Mouse (Mus musculus) E14TG2a.4 (cell line): Measurements from ENCODE around the gene Syne1.

Source experiments
- CTCF ChIP-seq: conservative IDR thresholded peaks from 2 replicates; pipeline ENCODE4 v1.5.1; 2014; ENCODE audit warnings: low read length
- NANOG ChIP-seq: IDR thresholded peaks from 2 replicates; pipeline ENCODE4 v1.6.1; 2014; ENCODE audit warnings: borderline replicate concordance, low read length, mixed read lengths

GRCm38 (mm10) chr10:4993802-4994201, 557.5 kb downstream of the Syne1 start:
- TF ChIP-seq CTCF (no peak), NANOG (no peak)
